In genomic region chr7:73872181-73872580, GRCm38 (mm10) we compare ENCODE assay signal across 25 mouse cellular contexts.
"Had no signal": no experiment of that assay in that cellular context is flagged by ENCODE, and none has a peak within 500 bp of the region (broad histone marks: within the 10 kb centered on the region; RNA-seq: fewer than 3 reads in every experiment).

No protein-coding gene starts in this region.

- ATAC-seq: hindbrain, embryonic 16.5 days; inflammation-experienced regulatory T-cells, adult 6 months; intestine, postnatal 0 days had no signal

- H3K9ac ChIP-seq: heart, embryonic 12.5 days; hindbrain, embryonic 12.5 days; hindbrain, embryonic 14.5 days; kidney, embryonic 15.5 days; limb, embryonic 13.5 days; limb, embryonic 15.5 days; liver, embryonic 14.5 days had no signal

- H3K4me3 ChIP-seq: gastrocnemius, adult 2 months; heart, embryonic 10.5 days; heart, embryonic 12.5 days; hindbrain, embryonic 10.5 days; hindbrain, embryonic 12.5 days; kidney, embryonic 15.5 days; limb, embryonic 13.5 days; limb, embryonic 15.5 days had no signal

- H3K4me2 ChIP-seq: heart, embryonic 12.5 days; hindbrain, embryonic 12.5 days; hindbrain, embryonic 14.5 days; kidney, embryonic 15.5 days; limb, embryonic 13.5 days; limb, embryonic 15.5 days had no signal

- H3K36me3 ChIP-seq: heart, embryonic 10.5 days; heart, embryonic 12.5 days; hindbrain, embryonic 10.5 days; hindbrain, embryonic 12.5 days; kidney, embryonic 15.5 days; limb, embryonic 13.5 days; limb, embryonic 15.5 days had no signal

- DNase-seq: gastrocnemius, adult 2 months; gastrocnemius, postnatal 10 days; gastrocnemius, postnatal 25 days; heart, adult 18-20 months; heart, postnatal 10 days; heart, postnatal 4 days; kidney, adult 2 months; kidney, adult 9 months; kidney, postnatal 14 days; kidney, postnatal 36 days; layer of hippocampus, adult 9-11 months; layer of hippocampus, postnatal 36 days had no signal

- H3K9me3 ChIP-seq: heart, embryonic 10.5 days; heart, embryonic 12.5 days; hindbrain, embryonic 10.5 days; hindbrain, embryonic 12.5 days; kidney, embryonic 15.5 days; limb, embryonic 13.5 days; limb, embryonic 15.5 days had no signal

- H3K27me3 ChIP-seq: heart, embryonic 12.5 days; hindbrain, embryonic 12.5 days; kidney, embryonic 15.5 days; limb, embryonic 13.5 days; limb, embryonic 15.5 days had no signal

- H3K4me1 ChIP-seq: heart, embryonic 10.5 days; heart, embryonic 12.5 days; hindbrain, embryonic 12.5 days; kidney, embryonic 15.5 days; limb, embryonic 15.5 days had no signal

- H3K27ac ChIP-seq: gastrocnemius, adult 2 months; heart, embryonic 10.5 days; hindbrain, embryonic 10.5 days; hindbrain, embryonic 12.5 days; hindbrain, embryonic 14.5 days; kidney, embryonic 15.5 days; kidney, postnatal 0 days; limb, embryonic 13.5 days; limb, embryonic 15.5 days; liver, embryonic 14.5 days had no signal
